Mouse (Mus musculus) Muller cell, postnatal 12 days (primary cell): Measurements from ENCODE around the gene Fgf11.
A peak's percentile ranks its signal among the peaks of the same experiment; 100 is the strongest.

Experiments used
- DNase-seq: peaks from one replicate; pipeline ENCODE4 v3.0.0-alpha.2; 2015; ENCODE audit errors: inconsistent ontology term

Fgf11 gene

GRCm38 (mm10) chr11:69784793-69785272, 16.8 kb downstream of the Fgf11 start:
- DNase-seq: no peak

- DNase-seq: no peak
Observed at GRCm38 (mm10) chr11:69781828-69782227, 19.8 kb downstream of the Fgf11 start.

GRCm38 (mm10) chr11:69778985-69779384, 22.7 kb downstream of the Fgf11 start:
- no peak for DNase-seq

GRCm38 (mm10) chr11:69778258-69778982, 23.2 kb downstream of the Fgf11 start:
- no peak for DNase-seq

- no peak for DNase-seq
Observed at GRCm38 (mm10) chr11:69777504-69778257, 24.0 kb downstream of the Fgf11 start.

- DNase-seq: no peak
Observed at GRCm38 (mm10) chr11:69776488-69776887, 25.2 kb downstream of the Fgf11 start.

GRCm38 (mm10) chr11:69775716-69776115, 25.9 kb downstream of the Fgf11 start:
- DNase-seq: no peak

GRCm38 (mm10) chr11:69774961-69775360, 26.7 kb downstream of the Fgf11 start:
- DNase-seq: no peak

- DNase-seq: no peak
Observed at GRCm38 (mm10) chr11:69767625-69767909, 34.1 kb downstream of the Fgf11 start.

- DNase-seq: no peak
Observed at GRCm38 (mm10) chr11:69766872-69767624, 34.6 kb downstream of the Fgf11 start.

GRCm38 (mm10) chr11:69766126-69766609, 35.5 kb downstream of the Fgf11 start:
- peak; percentile 75 for DNase-seq

- peak; percentile 53 for DNase-seq
Observed at GRCm38 (mm10) chr11:69765221-69766125, 36.2 kb downstream of the Fgf11 start, which contains the start of gene Zbtb4. Gene Zbtb4, plus strand, starts transcription at chr11:69765912.

- DNase-seq: no peak
Observed at GRCm38 (mm10) chr11:69763551-69763950, 38.1 kb downstream of the Fgf11 start.

GRCm38 (mm10) chr11:69761868-69762267, 39.8 kb downstream of the Fgf11 start, which contains the start of gene Slc35g3:
Gene Slc35g3, minus strand, starts transcription at chr11:69761968.
- DNase-seq: no peak

GRCm38 (mm10) chr11:69760901-69761200, 40.8 kb downstream of the Fgf11 start:
- DNase-seq: no peak

GRCm38 (mm10) chr11:69760160-69760900, 41.3 kb downstream of the Fgf11 start:
- DNase-seq: no peak

GRCm38 (mm10) chr11:69758971-69759721, 42.5 kb downstream of the Fgf11 start:
- peak; percentile 94 for DNase-seq

GRCm38 (mm10) chr11:69758478-69758970, 43.1 kb downstream of the Fgf11 start, which contains the start of gene Polr2a:
Gene Polr2a, minus strand, starts transcription at chr11:69758637.
- peak; percentile 100 for DNase-seq

- peak; percentile 97 for DNase-seq
Observed at GRCm38 (mm10) chr11:69758090-69758456, 43.6 kb downstream of the Fgf11 start.
